ENCODE assay signal across 8 mouse cellular contexts in genomic region chr11:120235385-120236113, GRCm38 (mm10). TPM values are rescaled to one million over a fixed set of nuclear protein-coding genes. Genes with fewer than 3 reads are reported as not detected.
DNase-seq lines count a peak whose midpoint lies in the region; ATAC-seq and TF ChIP-seq lines count a peak whose summit lies in the region.

No protein-coding gene starts in this region.

- no peak for ATAC-seq in forebrain, embryonic 14.5 days
- no peak for ATAC-seq in intestine, postnatal 0 days
- no peak for ATAC-seq in lung, postnatal 0 days
- ATAC-seq in stomach, embryonic 16.5 days (ENCODE audit: insufficient read depth, low FRiP score): no peak

- peaks cover 52% of the 10 kb centered on the region for H3K27me3 ChIP-seq in spleen, adult 2 months (ENCODE audit: control insufficient read depth, insufficient read depth, low read length)
- H3K27me3 ChIP-seq in forebrain, embryonic 14.5 days (replicated peaks; ENCODE audit: control insufficient read depth, insufficient read depth, low read length): no peaks in the 10 kb centered on the region
- no peaks in the 10 kb centered on the region for H3K27me3 ChIP-seq in intestine, postnatal 0 days (replicated peaks; ENCODE audit: control insufficient read depth, insufficient read depth, low read length)
- H3K27me3 ChIP-seq in lung, postnatal 0 days (replicated peaks; ENCODE audit: insufficient read depth, low read length): no peaks in the 10 kb centered on the region
- H3K27me3 ChIP-seq in stomach, embryonic 16.5 days (ENCODE audit: control insufficient read depth, insufficient read depth, low read length): no peaks in the 10 kb centered on the region

- H3K27ac ChIP-seq in spleen, adult 2 months (ENCODE audit: insufficient read depth, low read length): peak overlapping the region; percentile 37; the same call in 1 of the 2 replicates
- H3K27ac ChIP-seq in forebrain, embryonic 14.5 days (ENCODE audit: low read depth, low read length): peak overlapping the region; percentile 98
- H3K27ac ChIP-seq in intestine, postnatal 0 days (ENCODE audit: low read depth, low read length): peak overlapping the region; percentile 78
- peak overlapping the region; percentile 78 for H3K27ac ChIP-seq in lung, postnatal 0 days (ENCODE audit: low read length)
- H3K27ac ChIP-seq in stomach, embryonic 16.5 days (ENCODE audit: low read length): peak overlapping the region; percentile 80

- 2% methylated on average over 40 of the region's 40 CpGs for WGBS in spleen, adult 2 months
- 1% methylated on average over 40 of the region's 40 CpGs for WGBS in forebrain, embryonic 14.5 days
- under 1% methylated on average over 40 of the region's 40 CpGs for WGBS in intestine, postnatal 0 days
- WGBS in lung, postnatal 0 days: 1% methylated on average over 40 of the region's 40 CpGs
- 1% methylated on average over 40 of the region's 40 CpGs for WGBS in stomach, embryonic 16.5 days

- TF ChIP-seq EP300 in lung, postnatal 0 days (IDR thresholded peaks at IDR 0.05): no peak

- peaks cover 26% of the 10 kb centered on the region for H3K4me1 ChIP-seq in spleen, adult 2 months (ENCODE audit: control insufficient read depth, insufficient read depth, insufficient read length)
- H3K4me1 ChIP-seq in forebrain, embryonic 14.5 days (ENCODE audit: control insufficient read depth, insufficient read depth, low read length): peaks cover 24% of the 10 kb centered on the region
- peaks cover 9% of the 10 kb centered on the region; the same call in 1 of the 2 replicates for H3K4me1 ChIP-seq in intestine, postnatal 0 days (replicated peaks; ENCODE audit: control insufficient read depth, insufficient read depth, low read length)
- H3K4me1 ChIP-seq in lung, postnatal 0 days (ENCODE audit: insufficient read depth, low read depth, low read length): peaks cover 19% of the 10 kb centered on the region; the same call in 1 of the 2 replicates
- H3K4me1 ChIP-seq in stomach, embryonic 16.5 days (ENCODE audit: control insufficient read depth, insufficient read depth, low read length): peaks cover 24% of the 10 kb centered on the region

- TF ChIP-seq CTCF in spleen, adult 2 months (IDR thresholded peaks at IDR 0.05; ENCODE audit: extremely low read depth, insufficient read depth, insufficient read length, insufficient replicate concordance): no peak
- TF ChIP-seq CTCF in intestine, postnatal 0 days (IDR thresholded peaks at IDR 0.05; ENCODE audit: low read depth): no peak
- TF ChIP-seq CTCF in lung, postnatal 0 days (IDR thresholded peaks at IDR 0.05): no peak

- H3K4me3 ChIP-seq in spleen, adult 2 months (ENCODE audit: extremely low read depth, insufficient read depth, insufficient read length): peak overlapping the region; percentile 4; the same call in 1 of the 2 replicates
- peak overlapping the region; percentile 91 for H3K4me3 ChIP-seq in forebrain, embryonic 14.5 days (ENCODE audit: low read depth, low read length)
- H3K4me3 ChIP-seq in intestine, postnatal 0 days (ENCODE audit: low read depth, low read length): peak overlapping the region; percentile 82
- peak overlapping the region; percentile 75 for H3K4me3 ChIP-seq in lung, postnatal 0 days (ENCODE audit: low read depth, low read length)
- H3K4me3 ChIP-seq in stomach, embryonic 16.5 days (replicated peaks; ENCODE audit: low read length): peak overlapping the region; percentile 65

- H3K9ac ChIP-seq in forebrain, embryonic 14.5 days (ENCODE audit: low read length): peak overlapping the region; percentile 100
- H3K9ac ChIP-seq in intestine, postnatal 0 days (ENCODE audit: low read depth, low read length): peak overlapping the region; percentile 92
- peak overlapping the region; percentile 68 for H3K9ac ChIP-seq in lung, postnatal 0 days (replicated peaks; ENCODE audit: low read depth)
- peak overlapping the region; percentile 96 for H3K9ac ChIP-seq in stomach, embryonic 16.5 days (ENCODE audit: low read length)

- no peaks in the 10 kb centered on the region for H3K36me3 ChIP-seq in spleen, adult 2 months (ENCODE audit: control insufficient read depth, insufficient read depth, low read length)
- H3K36me3 ChIP-seq in forebrain, embryonic 14.5 days (ENCODE audit: control insufficient read depth, insufficient read depth, low read length): 0 out of 2 replicates have a peak, but pooled peaks cover 4% of the 10 kb centered on the region
- no peaks in the 10 kb centered on the region for H3K36me3 ChIP-seq in intestine, postnatal 0 days (ENCODE audit: control insufficient read depth, insufficient read depth)
- H3K36me3 ChIP-seq in lung, postnatal 0 days (ENCODE audit: insufficient read depth, low read length): no peaks in the 10 kb centered on the region
- H3K36me3 ChIP-seq in stomach, embryonic 16.5 days (ENCODE audit: control insufficient read depth, insufficient read depth, low read length): no peaks in the 10 kb centered on the region

- DNase-seq in spleen, adult 2 months (ENCODE audit: low read depth in 1 of 2, low spot score in 2 of 2): no peak
- DNase-seq in spleen, postnatal 36 days (ENCODE audit: low spot score in 2 of 2): no peak
- DNase-seq in cerebellum, adult 18-20 months: peak; percentile 48 to 66
- peak; percentile 77 for DNase-seq in forebrain, embryonic 14.5 days (ENCODE audit: low spot score)
- peak; percentile 45 for DNase-seq in lung, postnatal 0 days (ENCODE audit: low spot score)
- DNase-seq in layer of hippocampus, adult 11-12 months (ENCODE audit: low spot score): no peak

- no peaks in the 10 kb centered on the region for H3K9me3 ChIP-seq in forebrain, embryonic 14.5 days (replicated peaks; ENCODE audit: control insufficient read depth, low read length)
- no peaks in the 10 kb centered on the region for H3K9me3 ChIP-seq in intestine, postnatal 0 days (ENCODE audit: control insufficient read depth)
- no peaks in the 10 kb centered on the region for H3K9me3 ChIP-seq in lung, postnatal 0 days (ENCODE audit: low read length)
- H3K9me3 ChIP-seq in stomach, embryonic 16.5 days (replicated peaks; ENCODE audit: control insufficient read depth, low read length): no peaks in the 10 kb centered on the region

- H3K4me2 ChIP-seq in forebrain, embryonic 14.5 days (ENCODE audit: low read length): peak overlapping the region; percentile 99
- peak overlapping the region; percentile 97 for H3K4me2 ChIP-seq in intestine, postnatal 0 days (replicated peaks; ENCODE audit: low read depth)
- H3K4me2 ChIP-seq in lung, postnatal 0 days (replicated peaks; ENCODE audit: low read depth, low read length): peak overlapping the region; percentile 98
- peak overlapping the region; percentile 87 for H3K4me2 ChIP-seq in stomach, embryonic 16.5 days (ENCODE audit: low read depth, low read length)

- TF ChIP-seq POLR2A in spleen, adult 2 months (IDR thresholded peaks at IDR 0.05; ENCODE audit: low read depth, low read length): no peak

RNA-seq across cellular contexts. Expression of gene Bahcc1, which starts 2.8 kb away (rescaled TPM):
- 3.6 and 4.0 TPM in 2 replicates for polyA plus RNA-seq in spleen, adult 2 months (2012; rRNA removed)
- polyA plus RNA-seq in forebrain, embryonic 14.5 days (2014; fragmentation: Nextera tagmentation; extraction: Ambion mirVana): 12.6 and 14.5 TPM in 2 replicates
- 3.1 and 4.2 TPM in 2 replicates for polyA plus RNA-seq in intestine, postnatal 0 days (2015; fragmentation: Nextera tagmentation; extraction: Ambion mirVana)
- polyA plus RNA-seq in lung, postnatal 0 days (2015; fragmentation: Nextera tagmentation; extraction: Ambion mirVana): 5.9 and 6.6 TPM in 2 replicates
- 4.5 and 5.6 TPM in 2 replicates for polyA plus RNA-seq in stomach, embryonic 16.5 days (2015; fragmentation: Nextera tagmentation; extraction: Ambion mirVana)

Comparison
In these comparisons a context has a peak if more than half of its experiments do, and no peak if none do; other contexts are left out.
1. DNase-seq: peak in cerebellum, adult 18-20 months (2 of 2), forebrain, embryonic 14.5 days (single experiment) and lung, postnatal 0 days (single experiment); none in spleen, adult 2 months (0 of 2), spleen, postnatal 36 days (0 of 2) and layer of hippocampus, adult 11-12 months (single experiment).
2. H3K27ac ChIP-seq: peak in every context shown above with its lines; median percentile 98 in forebrain, embryonic 14.5 days; 80 in stomach, embryonic 16.5 days; 78 in intestine, postnatal 0 days; 78 in lung, postnatal 0 days; 37 in spleen, adult 2 months.
3. H3K4me3 ChIP-seq: peak in every context shown above with its lines; median percentile 91 in forebrain, embryonic 14.5 days; 82 in intestine, postnatal 0 days; 75 in lung, postnatal 0 days; 65 in stomach, embryonic 16.5 days; 4 in spleen, adult 2 months.
4. Peak in every context shown above with its lines, with median percentiles within 50 percentile points of each other: H3K4me2 ChIP-seq and H3K9ac ChIP-seq.